Mouse (Mus musculus) kidney, embryonic 14.5 days (tissue): Measurements from ENCODE around the gene Gm853. TPM values are rescaled to one million over a fixed set of nuclear protein-coding genes. Genes with fewer than 3 reads are reported as not detected.

ENCODE experiments used
- ATAC-seq: fragments of 200-750 bp; cut with Nextera tagmentation; 2 replicates; pipeline ENCODE4 v1.8.0; 2017; ENCODE audit warnings: moderate number of reproducible peaks, mild to moderate bottlenecking, moderate TSS enrichment, moderate library complexity; ENCODE audit not compliant: low FRiP score, low TSS enrichment
- H3K27ac ChIP-seq: fragments of 300-500 bp; sonication (generic); 2 replicates; pipeline ENCODE4 v1.5.1; 2014; ENCODE audit warnings: low read depth, mild to moderate bottlenecking, low read length, moderate library complexity, mixed read lengths
- H3K27me3 ChIP-seq: fragments of 300-500 bp; sonication (generic); 2 replicates; pipeline ENCODE4 v1.6.1; 2014; ENCODE audit warnings: mild to moderate bottlenecking, low read length; ENCODE audit not compliant: control insufficient read depth, insufficient read depth
- H3K36me3 ChIP-seq: fragments of 300-500 bp; sonication (generic); 2 replicates; pipeline ENCODE4 v1.6.1; 2014; ENCODE audit warnings: low read length, mixed read lengths; ENCODE audit not compliant: control insufficient read depth, insufficient read depth
- H3K4me1 ChIP-seq: fragments of 300-500 bp; sonication (generic); 2 replicates; pipeline ENCODE4 v1.6.1; 2014; ENCODE audit warnings: low read length, mixed read lengths; ENCODE audit not compliant: control insufficient read depth, insufficient read depth
- H3K4me2 ChIP-seq: fragments of 300-500 bp; sonication (generic); replicated peaks from 2 replicates; pipeline ENCODE4 v1.6.1; 2014; ENCODE audit warnings: low read depth, mild to moderate bottlenecking, low read length
- H3K4me3 ChIP-seq: fragments of 300-500 bp; sonication (generic); 2 replicates; pipeline ENCODE4 v1.5.1; 2014; ENCODE audit warnings: mild to moderate bottlenecking, low read length
- H3K9ac ChIP-seq: fragments of 300-500 bp; sonication (generic); 2 replicates; pipeline ENCODE4 v1.6.1; 2014; ENCODE audit warnings: low read depth, mild to moderate bottlenecking, low read length, moderate library complexity
- H3K9me3 ChIP-seq: fragments of 300-500 bp; sonication (generic); 2 replicates; pipeline ENCODE4 v1.6.1; 2016; ENCODE audit warnings: low read length; ENCODE audit not compliant: control insufficient read depth
- WGBS: fragments of 180-500 bp; shearing (Covaris S2); extraction: QIAGEN DNeasy Blood & Tissue Kit; methylation state at CpG from one replicate; pipeline ENCODE4 v1.1.7; 2014; 5-methylcytosine and 5-hydroxymethylcytosine counted together
- polyA plus RNA-seq: library from polyadenylated mRNA; unstranded; fragments of >200 nt; fragmentation: Nextera tagmentation; extraction: Ambion mirVana; gene quantifications from 2 replicates; pipeline ENCODE4 v1.2.1, GENCODE M21; 2014

Gm853 gene
- polyA plus RNA-seq, 1 experiment from 2014 or later = not detected

DNA sequence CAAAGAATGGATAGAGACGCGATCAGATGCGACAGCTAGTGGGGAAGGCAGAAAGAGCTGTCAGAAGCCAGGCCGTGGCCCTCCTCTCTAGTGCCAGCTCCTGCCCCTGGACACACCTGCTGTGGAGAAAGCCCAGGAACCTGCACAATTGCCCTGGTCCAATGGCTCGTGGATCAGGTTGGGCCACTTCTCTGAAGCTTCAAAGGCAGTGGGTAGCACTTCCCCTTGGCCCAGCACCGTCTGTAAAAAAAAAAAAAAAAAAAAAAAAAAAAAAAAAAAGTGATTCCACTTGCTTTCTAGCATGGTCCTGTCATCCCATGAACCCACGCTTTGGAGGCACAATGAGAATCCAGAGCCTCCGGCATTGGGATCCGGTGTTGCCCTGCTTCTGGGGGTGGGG is 54.4 kb downstream of the Gm853 start:
- peaks cover 41% of the 10 kb centered on the region for H3K4me1 ChIP-seq
- WGBS = 22% methylated on average over 9 of the region's 9 CpGs
- no peak overlapping the region for H3K27ac ChIP-seq
- no peak overlapping the region for H3K4me3 ChIP-seq
- no peaks in the 10 kb centered on the region for H3K36me3 ChIP-seq
- H3K27me3 ChIP-seq = no peaks in the 10 kb centered on the region
- no peaks in the 10 kb centered on the region for H3K9me3 ChIP-seq
- ATAC-seq = no peak; the same call in 1 of the 2 replicates
- no peak overlapping the region for H3K9ac ChIP-seq
- peak overlapping the region; percentile 21 for H3K4me2 ChIP-seq

DNA sequence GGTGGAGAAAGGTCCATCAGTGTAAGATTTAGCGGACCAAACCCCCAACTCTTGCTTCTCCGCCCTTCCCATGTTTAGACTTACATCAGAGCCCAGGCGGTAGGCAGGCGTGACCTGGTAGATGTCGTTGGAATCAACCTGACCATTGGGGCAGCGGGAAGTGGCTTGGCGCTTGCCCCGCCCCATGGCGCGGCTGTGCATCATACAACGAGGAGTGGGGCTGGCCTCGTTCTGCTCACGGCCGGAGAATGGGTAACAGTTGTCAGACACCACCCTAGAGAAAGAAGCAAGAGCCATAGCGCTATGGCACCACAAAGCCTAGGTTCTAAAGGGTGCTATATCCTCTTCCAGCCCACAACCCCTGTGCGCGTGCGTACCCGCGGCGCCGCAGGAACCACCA is 54.9 kb downstream of the Gm853 start:
- Histone ChIP-seq H3K4me3 (no peak overlapping the region), H3K4me1 (peaks cover 36% of the 10 kb centered on the region), H3K36me3 (no peaks in the 10 kb centered on the region), H3K9ac (no peak overlapping the region), H3K4me2 (peak overlapping the region; percentile 18; the same call in 1 of the 2 replicates), H3K27ac (no peak overlapping the region), H3K27me3 (0 out of 2 replicates have a peak, but pooled peaks cover 3% of the 10 kb centered on the region), H3K9me3 (no peaks in the 10 kb centered on the region)
- 63% methylated on average over 22 of the region's 22 CpGs for WGBS
- ATAC-seq = no peak

DNA sequence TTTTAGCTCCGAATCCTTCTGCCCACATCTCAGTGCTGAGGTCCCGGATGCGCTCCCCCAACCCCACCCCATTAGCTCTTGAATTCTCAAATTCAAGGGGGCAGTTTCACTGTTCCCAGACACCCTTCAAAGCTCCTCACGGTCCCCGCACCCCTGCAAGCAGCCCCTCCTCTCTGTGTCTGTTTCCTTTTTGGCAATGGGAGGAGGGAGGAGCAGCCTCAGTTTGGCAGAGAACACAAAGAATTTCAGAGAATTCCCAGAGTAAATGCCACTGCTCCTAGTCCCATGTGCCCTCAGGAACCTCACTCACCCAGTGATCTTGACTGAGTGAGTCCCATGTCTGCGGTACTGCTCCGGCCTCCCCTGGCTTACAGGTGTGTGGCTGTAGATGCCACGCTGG is 55.6 kb downstream of the Gm853 start:
- peaks cover 29% of the 10 kb centered on the region for H3K4me1 ChIP-seq
- H3K36me3 ChIP-seq = no peaks in the 10 kb centered on the region
- H3K27ac ChIP-seq = no peak overlapping the region
- H3K27me3 ChIP-seq = 0 out of 2 replicates have a peak, but pooled peaks cover 4% of the 10 kb centered on the region
- H3K4me3 ChIP-seq = no peak overlapping the region
- WGBS = 75% methylated on average over 8 of the region's 8 CpGs
- H3K9ac ChIP-seq = no peak overlapping the region
- no peaks in the 10 kb centered on the region for H3K9me3 ChIP-seq
- no peak overlapping the region for H3K4me2 ChIP-seq
- ATAC-seq = no peak

DNA sequence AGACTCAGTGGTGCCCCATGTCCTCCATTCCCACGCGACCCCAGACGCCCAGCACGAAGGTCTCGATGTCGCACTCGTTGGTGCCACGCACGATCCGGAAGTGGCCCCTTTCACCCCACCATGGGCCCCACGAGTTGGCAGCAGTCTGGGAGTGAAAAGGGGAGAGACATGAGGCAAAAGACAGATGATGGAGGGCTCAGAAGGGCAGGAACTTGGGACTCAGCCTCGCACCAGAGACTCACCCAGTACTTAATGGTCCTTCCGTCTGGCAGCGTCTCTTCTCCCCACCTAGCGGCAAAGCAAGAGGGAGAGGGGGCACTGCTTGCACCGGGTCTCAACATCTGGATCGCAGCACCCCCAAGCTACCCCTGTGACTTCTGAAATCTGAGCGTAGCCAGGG is 56.1 kb downstream of the Gm853 start:
- Histone ChIP-seq H3K27ac (no peak overlapping the region), H3K9ac (no peak overlapping the region), H3K4me3 (no peak overlapping the region), H3K27me3 (0 out of 2 replicates have a peak, but pooled peaks cover 4% of the 10 kb centered on the region), H3K4me2 (no peak overlapping the region), H3K9me3 (no peaks in the 10 kb centered on the region), H3K4me1 (peaks cover 28% of the 10 kb centered on the region), H3K36me3 (no peaks in the 10 kb centered on the region)
- no peak for ATAC-seq
- 76% methylated on average over 18 of the region's 18 CpGs for WGBS

DNA sequence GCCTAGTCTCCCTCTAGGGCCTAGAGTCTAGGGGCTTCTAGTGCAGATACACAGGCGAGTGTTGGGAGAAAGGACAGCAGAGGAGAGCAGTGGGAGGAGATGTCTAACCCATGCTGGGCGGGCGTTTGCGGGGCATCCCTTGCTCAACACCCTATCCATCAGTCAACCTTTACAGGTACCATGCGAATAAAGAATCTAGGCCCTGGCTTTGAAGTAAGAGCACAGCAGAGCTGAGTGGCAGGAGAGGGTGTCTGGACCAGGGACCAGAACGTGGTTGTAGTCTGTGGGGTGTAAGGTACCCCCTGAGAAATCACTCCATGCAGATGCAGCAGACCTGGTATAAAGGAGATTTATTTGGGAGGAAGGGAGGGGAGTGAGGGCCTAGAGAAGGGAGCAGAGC is 58.1 kb downstream of the Gm853 start:
- no peaks in the 10 kb centered on the region for H3K36me3 ChIP-seq
- WGBS = 82% methylated on average over 6 of the region's 6 CpGs
- H3K4me1 ChIP-seq = peaks cover 25% of the 10 kb centered on the region
- H3K9me3 ChIP-seq = no peaks in the 10 kb centered on the region
- no peak for ATAC-seq
- 0 out of 2 replicates have a peak, but pooled peaks cover 4% of the 10 kb centered on the region for H3K27me3 ChIP-seq
- H3K9ac ChIP-seq = no peak overlapping the region
- H3K4me2 ChIP-seq = no peak overlapping the region
- H3K27ac ChIP-seq = no peak overlapping the region
- no peak overlapping the region for H3K4me3 ChIP-seq

DNA sequence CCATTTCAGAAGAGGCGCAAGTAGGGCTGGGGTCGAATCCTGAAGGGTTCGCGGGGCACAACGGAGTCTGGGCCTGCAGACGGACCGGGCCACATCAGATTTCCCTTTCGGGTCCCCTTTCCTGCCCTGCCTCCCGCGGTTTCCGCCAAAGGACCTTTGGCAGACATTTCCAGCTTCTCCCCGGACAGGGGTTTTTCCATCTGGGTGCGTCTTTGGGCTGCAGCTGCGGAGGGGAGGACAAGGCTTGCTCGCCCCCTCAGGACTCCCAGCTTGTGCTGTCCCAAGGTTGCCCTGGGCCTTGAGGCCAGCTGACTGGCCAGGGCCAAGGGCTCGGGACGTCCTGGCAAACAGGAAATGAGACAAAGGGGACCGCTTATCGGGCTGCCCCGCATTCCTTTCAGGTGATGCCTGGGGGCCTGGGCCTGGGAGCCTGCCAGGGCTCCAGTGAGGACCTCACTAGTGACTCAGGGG is 58.8 kb downstream of the Gm853 start:
- Histone ChIP-seq H3K27ac (no peak overlapping the region; the same call in 1 of the 2 replicates), H3K4me3 (peak overlapping the region; percentile 1; the same call in 1 of the 2 replicates)

DNA sequence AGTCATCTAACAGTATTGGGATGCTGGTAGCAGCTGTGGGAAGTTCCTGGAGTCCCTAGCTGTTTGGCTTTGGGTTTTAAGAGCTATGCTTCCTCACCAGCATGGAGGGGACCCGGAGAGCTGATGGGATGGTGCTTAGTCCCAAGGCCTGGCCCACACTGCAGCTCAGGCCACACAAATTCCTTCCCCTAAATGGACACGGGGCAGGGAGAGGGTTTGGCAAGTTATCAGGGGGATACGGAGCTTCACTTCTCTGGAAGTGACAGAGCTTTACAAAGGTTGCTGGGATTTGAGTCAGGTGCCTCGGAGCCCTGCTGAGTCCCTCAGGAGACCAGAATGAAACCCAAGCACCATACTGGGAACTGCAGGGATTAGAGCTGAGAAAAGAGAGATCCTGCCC is 60.9 kb downstream of the Gm853 start:
- H3K9me3 ChIP-seq = no peaks in the 10 kb centered on the region
- no peak for ATAC-seq
- no peak overlapping the region for H3K4me2 ChIP-seq
- H3K9ac ChIP-seq = no peak overlapping the region
- no peaks in the 10 kb centered on the region for H3K36me3 ChIP-seq
- 0 out of 2 replicates have a peak, but pooled peaks cover 4% of the 10 kb centered on the region for H3K27me3 ChIP-seq
- no peak overlapping the region for H3K4me3 ChIP-seq
- H3K4me1 ChIP-seq = peaks cover 9% of the 10 kb centered on the region; the same call in 1 of the 2 replicates
- WGBS = 46% methylated on average over 4 of the region's 4 CpGs
- no peak overlapping the region for H3K27ac ChIP-seq

More for the DNA sequence above, 58.8 kb downstream of the Gm853 start:
- H3K4me2 ChIP-seq = peak overlapping the region; percentile 32
- no peaks in the 10 kb centered on the region for H3K9me3 ChIP-seq
- peak overlapping the region; percentile 25; the same call in 1 of the 2 replicates for H3K9ac ChIP-seq
- peak; percentile 30; the same call in 1 of the 2 replicates for ATAC-seq
- WGBS = 4% methylated on average over 20 of the region's 20 CpGs
- H3K27me3 ChIP-seq = 0 out of 2 replicates have a peak, but pooled peaks cover 4% of the 10 kb centered on the region
- H3K36me3 ChIP-seq = no peaks in the 10 kb centered on the region
- H3K4me1 ChIP-seq = peaks cover 18% of the 10 kb centered on the region

Other genes starting within 250 kb of the Gm853 start
- gene Adgrb2, start 237.5 kb downstream of the Gm853 start, polyA plus RNA-seq = 2.6 and 3.3 TPM in 2 replicates
- gene Col16a1, start 174.6 kb downstream of the Gm853 start, polyA plus RNA-seq = 27.6 and 28.1 TPM in 2 replicates
- gene Pef1, start 119.8 kb downstream of the Gm853 start, polyA plus RNA-seq = 77.3 and 85.9 TPM in 2 replicates
- not detected in 2 replicates for gene Hcrtr1, start 83.0 kb downstream of the Gm853 start, polyA plus RNA-seq
- 20.9 and 26.1 TPM in 2 replicates for gene Tinagl1, start 47.3 kb downstream of the Gm853 start, polyA plus RNA-seq
- gene Serinc2, start 56.8 kb upstream of the Gm853 start, polyA plus RNA-seq = 42.7 and 44.9 TPM in 2 replicates
- 15.7 and 16.0 TPM in 2 replicates for gene Fabp3, start 86.2 kb upstream of the Gm853 start, polyA plus RNA-seq
- not detected in 2 replicates for gene Gm10570, start 86.3 kb upstream of the Gm853 start, polyA plus RNA-seq
- gene Zcchc17, start 137.5 kb upstream of the Gm853 start, polyA plus RNA-seq = 74.2 and 90.7 TPM in 2 replicates
- 186 and 189 TPM in 2 replicates for gene Snrnp40, start 137.7 kb upstream of the Gm853 start, polyA plus RNA-seq